Mouse (Mus musculus) liver, embryonic 14.5 days (tissue): ENCODE data around the gene Rpl6. TPM values are rescaled to one million over a fixed set of nuclear protein-coding genes. Genes with fewer than 3 reads are reported as not detected.
"Not testable (repeated sequence)": the region's sequence is repeated elsewhere in the genome, so short reads cannot be mapped to it uniquely, and the experiment has no call there.

Experiments used
- ATAC-seq: fragments of 200-750 bp; cut with Nextera tagmentation; 2 replicates; pipeline ENCODE4 v1.8.0; 2017; ENCODE audit warnings: moderate number of reproducible peaks, mild to moderate bottlenecking, moderate library complexity; ENCODE audit not compliant: insufficient read depth
- DNase-seq, 3 experiments: peaks; one replicate each; pipeline ENCODE4 v3.0.0-alpha.2; 2012 to 2013; ENCODE audit warnings: low read depth in 3 of 3, low spot score in 3 of 3
- H3K27ac ChIP-seq: fragments of 300-500 bp; sonication (generic); 2 replicates; pipeline ENCODE4 v1.5.1; 2014; ENCODE audit warnings: moderate library complexity, mild to moderate bottlenecking, control low read depth, inconsistent platforms
- H3K27me3 ChIP-seq: fragments of 300-500 bp; sonication (generic); 2 replicates; pipeline ENCODE4 v1.6.1; 2014; ENCODE audit warnings: mild to moderate bottlenecking, low read length, moderate library complexity; ENCODE audit not compliant: control insufficient read depth, insufficient read depth
- H3K36me3 ChIP-seq: fragments of 300-500 bp; sonication (generic); replicated peaks from 2 replicates; pipeline ENCODE4 v1.6.1; 2014; ENCODE audit warnings: low read depth; ENCODE audit not compliant: control insufficient read depth, insufficient read depth
- H3K4me1 ChIP-seq, 2 experiments: fragments of 200-500 bp in 1 of 2; fragments of 300-500 bp in 1 of 2; sonication (generic) in 1 of 2; replicated peaks; 2 replicates each; pipeline ENCODE4 v1.6.1; 2012 to 2014; ENCODE audit warnings: antibody characterized with exemption in 1 of 2, inconsistent platforms in 1 of 2, low read length in 1 of 2; ENCODE audit not compliant: control insufficient read depth in 2 of 2, insufficient read depth in 2 of 2
- H3K4me2 ChIP-seq: fragments of 300-500 bp; sonication (generic); 2 replicates; pipeline ENCODE4 v1.6.1; 2014; ENCODE audit warnings: low read depth, mild to moderate bottlenecking, control low read depth, moderate library complexity
- H3K4me3 ChIP-seq, 2 experiments: fragments of 200-500 bp in 1 of 2; fragments of 300-500 bp in 1 of 2; sonication (generic) in 1 of 2; 2 replicates each; pipeline ENCODE4 v1.5.1; 2012 to 2014; ENCODE audit warnings: low read depth in 2 of 2, low read length in 2 of 2, mild to moderate bottlenecking in 2 of 2, control low read depth in 1 of 2, inconsistent platforms in 1 of 2, moderate library complexity in 1 of 2; ENCODE audit not compliant: insufficient read depth in 1 of 2
- H3K9ac ChIP-seq: fragments of 300-500 bp; sonication (generic); replicated peaks from 2 replicates; pipeline ENCODE4 v1.6.1; 2014; ENCODE audit warnings: mild to moderate bottlenecking, control low read depth, moderate library complexity
- H3K9me3 ChIP-seq: fragments of 300-500 bp; sonication (generic); 2 replicates; pipeline ENCODE4 v1.6.1; 2016; ENCODE audit warnings: low read length, mixed read lengths; ENCODE audit not compliant: control insufficient read depth
- CTCF ChIP-seq: IDR thresholded peaks from 2 replicates; pipeline ENCODE4 v1.5.1; 2016; ENCODE audit warnings: antibody characterized with exemption, low read depth, control low read depth
- EP300 ChIP-seq: IDR thresholded peaks from 2 replicates; pipeline ENCODE4 v1.6.1; 2016; ENCODE audit warnings: antibody characterized with exemption, low read depth
- WGBS: fragments of 180-500 bp; shearing (Covaris S2); extraction: QIAGEN DNeasy Blood & Tissue Kit; methylation state at CpG from one replicate; pipeline ENCODE4 v1.1.7; 2014; ENCODE audit not compliant: insufficient replicate concordance; 5-methylcytosine and 5-hydroxymethylcytosine counted together
- polyA plus RNA-seq, 2 experiments: library from polyadenylated mRNA; depleted of rRNA in 1 of 2; stranded (reverse) in 1 of 2; unstranded in 1 of 2; fragments of >200 nt; fragmentation: Nextera tagmentation in 1 of 2; extraction: Ambion mirVana in 1 of 2; gene quantifications; 2 replicates each; pipeline versions ENCODE4 v1.2.1 to v1.2.3; 2012 to 2014

Gene Rpl6
- polyA plus RNA-seq, 2 experiments = 477 to 658 TPM

DNA sequence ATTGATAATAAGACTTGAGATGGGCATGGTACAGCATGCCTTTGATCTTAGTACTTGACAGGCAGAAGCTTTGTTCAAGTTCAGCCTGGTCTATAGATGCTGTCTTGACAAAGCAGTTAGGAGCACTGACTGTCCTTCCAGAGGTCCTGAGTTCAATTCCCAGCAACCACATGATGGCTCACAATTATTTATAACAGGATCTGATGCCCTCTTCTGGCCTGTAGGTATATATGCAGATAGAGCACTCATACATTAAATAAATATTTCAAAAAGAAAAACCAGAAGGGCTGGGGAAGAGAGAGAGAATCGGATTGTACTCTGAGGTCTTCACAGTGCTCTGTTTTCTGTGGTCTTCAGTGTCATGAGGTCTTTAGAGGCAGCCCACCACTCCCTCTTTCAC is 1.8 kb upstream of the Rpl6 start:
- Histone ChIP-seq H3K4me1 (peaks cover 16 to 29% of the 10 kb centered on the region in 2 experiments), H3K27me3 (no peaks in the 10 kb centered on the region), H3K4me3 (no peak overlapping the region), H3K27ac (no peak overlapping the region), H3K36me3 (peaks cover 21% of the 10 kb centered on the region), H3K9me3 (no peaks in the 10 kb centered on the region), H3K9ac (no peak overlapping the region), H3K4me2 (no peak overlapping the region)
- 51% methylated on average over 1 of the region's 1 CpGs for WGBS
- DNase-seq = no peak
- no peak for TF ChIP-seq EP300
- peak; percentile 33; the same call in 1 of the 2 replicates for TF ChIP-seq CTCF
- ATAC-seq = no peak

GRCm38 (mm10) chr5:121205537-121206130 is 1.4 kb downstream of the Rpl6 start:
- WGBS = 39% methylated on average over 8 of the region's 10 CpGs
- not testable (repeated sequence) for ATAC-seq, H3K9me3 ChIP-seq, DNase-seq, H3K27me3 ChIP-seq
- H3K9ac ChIP-seq = peak overlapping the region; percentile 97
- peak overlapping the region; percentile 42 for H3K27ac ChIP-seq
- peak overlapping the region; percentile 68 for H3K4me2 ChIP-seq
- peaks cover 12 to 17% of the 10 kb centered on the region in 2 experiments for H3K4me1 ChIP-seq
- peak overlapping the region; percentile 91 to 99 for H3K4me3 ChIP-seq
- peaks cover 51% of the 10 kb centered on the region for H3K36me3 ChIP-seq

DNA sequence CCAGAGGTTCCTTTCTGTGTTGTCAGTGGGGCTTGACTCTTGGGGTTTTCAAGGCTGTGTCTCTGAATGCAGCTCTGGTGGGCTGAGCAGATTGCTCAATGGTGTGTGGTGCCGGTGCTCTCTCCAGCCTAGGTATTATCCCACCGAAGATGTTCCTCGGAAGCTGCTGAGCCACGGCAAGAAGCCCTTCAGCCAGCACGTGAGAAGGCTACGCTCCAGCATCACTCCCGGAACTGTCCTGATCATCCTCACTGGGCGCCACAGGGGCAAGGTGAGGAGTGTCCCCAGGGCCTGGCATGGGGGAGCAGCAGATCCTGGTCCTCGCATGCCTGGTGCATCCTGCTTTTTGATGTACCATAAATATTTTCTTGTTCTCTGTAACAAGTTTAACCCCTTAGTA is 2.3 kb downstream of the Rpl6 start:
- peaks cover 60% of the 10 kb centered on the region for H3K36me3 ChIP-seq
- H3K9ac ChIP-seq = peak overlapping the region; percentile 97
- 67% methylated on average over 9 of the region's 9 CpGs for WGBS
- H3K4me1 ChIP-seq = peaks cover 12 to 17% of the 10 kb centered on the region in 2 experiments
- DNase-seq (no peak), ATAC-seq (no peak)
- no peak overlapping the region; the same call in 1 of the 2 replicates for H3K27ac ChIP-seq
- H3K9me3 ChIP-seq = no peaks in the 10 kb centered on the region
- H3K4me2 ChIP-seq = peak overlapping the region; percentile 68
- peak overlapping the region; percentile 91 to 99 for H3K4me3 ChIP-seq
- TF ChIP-seq EP300 (no peak), CTCF (no peak)
- H3K27me3 ChIP-seq = no peaks in the 10 kb centered on the region

- Histone ChIP-seq H3K36me3 (peaks cover 65% of the 10 kb centered on the region), H3K4me2 (peak overlapping the region; percentile 68), H3K27me3 (no peaks in the 10 kb centered on the region), H3K4me3 (0 out of 4 replicates have a peak overlapping the region, but pooled peaks of 1 of the 2 experiments have one; percentile 91), H3K4me1 (peaks cover 12 to 17% of the 10 kb centered on the region in 2 experiments), H3K27ac (no peak overlapping the region; the same call in 1 of the 2 replicates), H3K9ac (no peak overlapping the region; the same call in 1 of the 2 replicates), H3K9me3 (no peaks in the 10 kb centered on the region)
- ATAC-seq = no peak
- 68% methylated on average over 3 of the region's 3 CpGs for WGBS
- TF ChIP-seq EP300 = no peak
- no peak for TF ChIP-seq CTCF
- no peak for DNase-seq
Measured at GRCm38 (mm10) chr5:121206984-121207383, 2.7 kb downstream of the Rpl6 start.

- Histone ChIP-seq H3K27me3 (no peaks in the 10 kb centered on the region), H3K9me3 (no peaks in the 10 kb centered on the region), H3K36me3 (peaks cover 70% of the 10 kb centered on the region), H3K4me1 (peaks cover 12 to 20% of the 10 kb centered on the region in 2 experiments), H3K9ac (no peak overlapping the region), H3K4me3 (no peak overlapping the region), H3K4me2 (no peak overlapping the region), H3K27ac (no peak overlapping the region)
- ATAC-seq (peak; percentile 24; the same call in 1 of the 2 replicates), DNase-seq (no peak)
- WGBS = 80% methylated on average over 9 of the region's 9 CpGs
- TF ChIP-seq CTCF (no peak), EP300 (no peak)
Measured at GRCm38 (mm10) chr5:121209755-121210600, 5.7 kb downstream of the Rpl6 start.
